Mouse (Mus musculus): ENCODE measurements around the gene Stil. TPM values are rescaled to one million over a fixed set of nuclear protein-coding genes. Genes with fewer than 3 reads are reported as not detected.
A peak's percentile ranks its signal among the peaks of the same experiment; 100 is the strongest.

The Stil gene
- polyA plus RNA-seq, 1 experiment: 8.1 TPM

DNA sequence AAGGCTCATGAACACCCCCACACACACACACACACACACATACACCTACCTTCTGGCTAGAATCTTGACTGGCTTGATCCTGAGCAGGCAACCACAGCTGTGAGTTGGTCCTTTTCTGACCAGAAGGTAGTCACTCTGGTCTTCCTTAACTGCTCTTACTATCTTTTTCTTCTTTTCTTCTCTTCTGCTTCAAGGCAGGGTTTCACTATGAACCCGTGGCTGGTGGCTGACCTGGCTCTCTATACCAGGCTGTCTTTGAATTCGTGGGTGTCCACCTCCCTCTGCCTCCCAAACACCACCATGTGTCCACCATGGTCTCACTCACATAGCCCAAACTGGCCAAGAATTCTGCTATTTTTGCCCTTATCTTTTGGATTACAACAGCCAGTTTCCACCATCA lies 55.1 kb downstream of the Stil start:
- WGBS: 76% methylated on average over 2 of the region's 2 CpGs
- H3K4me1 ChIP-seq (replicated peaks; ENCODE audit: control insufficient read depth, insufficient read depth, low read length): 0 out of 2 replicates have a peak, but pooled peaks cover 7% of the 10 kb centered on the region
- no peak for DNase-seq
- no peak overlapping the region for H3K27ac ChIP-seq (ENCODE audit: control insufficient read depth, insufficient read depth, low read length)
- no peak overlapping the region for H3K4me3 ChIP-seq (ENCODE audit: control insufficient read depth, insufficient read depth, low read length)
- TF ChIP-seq CTCF (IDR thresholded peaks at IDR 0.05; ENCODE audit: borderline replicate concordance, control insufficient read depth, extremely low read depth, insufficient read depth, low read length, poor library complexity): no peak
- H3K36me3 ChIP-seq (ENCODE audit: control insufficient read depth, insufficient read depth, low read length): no peaks in the 10 kb centered on the region
- peaks cover 47% of the 10 kb centered on the region for H3K27me3 ChIP-seq (ENCODE audit: control insufficient read depth, insufficient read depth, low read length)

DNA sequence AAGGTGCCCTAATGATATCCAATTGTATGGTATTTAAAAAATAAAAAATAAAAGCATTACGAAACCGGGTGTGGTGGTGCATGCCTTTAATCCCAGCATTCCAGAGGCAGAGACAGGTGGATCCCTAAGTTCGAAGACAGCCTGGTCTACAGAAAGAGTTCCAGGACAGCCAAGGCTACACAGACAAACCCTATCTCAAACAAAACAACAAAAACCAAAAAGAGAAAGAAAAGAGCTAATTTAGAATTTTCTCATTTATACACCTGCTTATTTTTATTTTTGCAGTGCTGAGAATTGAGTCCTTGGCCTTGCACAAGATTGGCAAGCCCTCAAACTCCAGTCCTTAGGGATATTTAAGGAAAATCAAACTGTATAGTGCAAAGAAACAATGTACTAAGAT lies 55.7 kb downstream of the Stil start:
- no peak for TF ChIP-seq CTCF (IDR thresholded peaks at IDR 0.05; ENCODE audit: borderline replicate concordance, control insufficient read depth, extremely low read depth, insufficient read depth, low read length, poor library complexity)
- TF ChIP-seq POLR2A (IDR thresholded peaks at IDR 0.05; ENCODE audit: control insufficient read depth, extremely low read depth, insufficient read depth, low read length, poor library complexity): no peak
- 80% methylated on average over 3 of the region's 3 CpGs for WGBS
- DNase-seq: no peak
- Histone ChIP-seq H3K27me3 (ENCODE audit: control insufficient read depth, insufficient read depth, low read length) (peaks cover 53% of the 10 kb centered on the region), H3K27ac (ENCODE audit: control insufficient read depth, insufficient read depth, low read length) (no peak overlapping the region), H3K36me3 (ENCODE audit: control insufficient read depth, insufficient read depth, low read length) (no peaks in the 10 kb centered on the region), H3K4me3 (ENCODE audit: control insufficient read depth, insufficient read depth, low read length) (no peak overlapping the region), H3K4me1 (replicated peaks; ENCODE audit: control insufficient read depth, insufficient read depth, low read length) (0 out of 2 replicates have a peak, but pooled peaks cover 7% of the 10 kb centered on the region)

DNA sequence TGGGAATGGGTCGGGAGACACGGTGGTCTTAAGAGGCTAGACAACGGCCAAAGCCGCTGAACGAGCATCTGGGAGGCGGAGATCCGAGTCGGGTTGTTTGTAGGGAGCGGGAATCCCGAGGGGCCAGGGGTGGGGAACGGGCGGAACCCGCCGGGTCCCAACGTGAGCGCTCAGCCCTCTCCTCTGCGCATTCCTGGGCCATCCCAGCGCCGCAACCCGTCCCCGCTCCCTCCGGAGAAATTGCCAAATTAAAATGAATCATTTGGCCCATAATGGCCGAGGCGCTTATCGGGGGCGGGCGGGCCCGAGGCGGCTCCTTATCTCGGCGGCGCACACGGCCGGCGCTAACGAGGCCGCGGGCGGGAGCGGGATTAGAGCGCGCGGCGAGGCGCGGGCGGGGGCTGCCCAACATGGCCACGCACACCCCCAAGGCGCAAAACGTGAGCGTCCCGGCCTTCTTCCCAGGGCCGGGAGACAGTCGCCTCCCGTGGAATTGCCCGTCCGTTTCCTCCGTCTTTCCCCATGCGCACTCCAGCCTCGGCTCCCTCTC lies 56.5 kb downstream of the Stil start, which contains the start of gene Tal1:
Tal1 (plus strand) TSS at position 56 of the 550 bp plus-strand sequence.
- Histone ChIP-seq H3K4me3 (ENCODE audit: control insufficient read depth, insufficient read depth, low read length) (peak within 1 kb of the TSS; percentile 1), H3K4me1 (replicated peaks; ENCODE audit: control insufficient read depth, insufficient read depth, low read length) (0 out of 2 replicates have a peak, but pooled peaks cover 7% of the 10 kb centered on the region), H3K27me3 (ENCODE audit: control insufficient read depth, insufficient read depth, low read length) (peaks cover 54% of the 10 kb centered on the region), H3K36me3 (ENCODE audit: control insufficient read depth, insufficient read depth, low read length) (no peaks in the 10 kb centered on the region), H3K27ac (ENCODE audit: control insufficient read depth, insufficient read depth, low read length) (no peak within 1 kb of the TSS)
- TF ChIP-seq CTCF (IDR thresholded peaks at IDR 0.05; ENCODE audit: borderline replicate concordance, control insufficient read depth, extremely low read depth, insufficient read depth, low read length, poor library complexity) (no peak), POLR2A (IDR thresholded peaks at IDR 0.05; ENCODE audit: control insufficient read depth, extremely low read depth, insufficient read depth, low read length, poor library complexity) (no peak)
- DNase-seq: no peak
- WGBS: 3% methylated on average over 60 of the region's 60 CpGs

DNA sequence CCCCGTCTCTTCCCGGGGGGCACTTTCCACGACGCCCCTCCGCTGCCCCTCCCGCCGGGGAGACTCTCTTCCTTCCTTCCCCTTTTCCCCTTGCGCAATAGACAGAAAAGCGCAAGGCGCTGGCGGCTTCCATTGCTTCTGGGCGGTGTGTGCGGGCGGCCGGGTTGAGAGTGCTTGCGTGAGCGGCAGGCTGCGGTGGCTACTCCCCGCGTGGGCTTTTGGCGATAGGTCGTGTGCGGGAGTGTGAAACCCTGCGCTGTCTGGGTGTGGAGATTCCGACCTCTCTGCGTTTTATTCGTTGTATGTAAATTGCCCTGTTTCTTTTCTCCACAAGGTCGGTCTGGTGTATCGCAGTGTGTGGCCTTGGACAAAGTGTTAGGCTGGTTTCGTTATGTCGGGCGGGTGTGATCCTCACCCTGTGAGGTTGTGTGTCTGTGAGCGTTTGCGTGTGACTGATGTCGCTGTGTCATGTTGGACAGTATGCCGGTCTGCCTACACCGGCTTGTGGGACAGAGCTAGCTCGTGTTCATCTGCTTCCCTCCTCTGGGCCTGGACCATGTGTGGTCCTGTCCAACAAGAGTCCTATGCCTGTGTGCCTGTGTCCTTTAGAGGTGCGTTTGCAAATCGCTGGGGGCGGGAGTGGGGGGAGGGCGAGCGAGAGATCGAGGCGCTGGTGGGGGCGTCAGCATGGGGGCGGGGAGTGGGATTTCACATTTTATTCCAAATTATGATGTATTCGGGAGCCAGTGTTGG lies 57.1 kb downstream of the Stil start:
- DNase-seq: no peak
- TF ChIP-seq POLR2A (IDR thresholded peaks at IDR 0.05; ENCODE audit: control insufficient read depth, extremely low read depth, insufficient read depth, low read length, poor library complexity): no peak
- 0 out of 2 replicates have a peak, but pooled peaks have one; percentile 11 for TF ChIP-seq CTCF (IDR thresholded peaks at IDR 0.05; ENCODE audit: borderline replicate concordance, control insufficient read depth, extremely low read depth, insufficient read depth, low read length, poor library complexity)
- Histone ChIP-seq H3K4me3 (ENCODE audit: control insufficient read depth, insufficient read depth, low read length) (peak overlapping the region; percentile 1), H3K36me3 (ENCODE audit: control insufficient read depth, insufficient read depth, low read length) (no peaks in the 10 kb centered on the region), H3K27ac (ENCODE audit: control insufficient read depth, insufficient read depth, low read length) (no peak overlapping the region), H3K4me1 (replicated peaks; ENCODE audit: control insufficient read depth, insufficient read depth, low read length) (0 out of 2 replicates have a peak, but pooled peaks cover 7% of the 10 kb centered on the region), H3K27me3 (ENCODE audit: control insufficient read depth, insufficient read depth, low read length) (peaks cover 52% of the 10 kb centered on the region)
- under 1% methylated on average over 48 of the region's 48 CpGs for whole genome bisulfite sequencing

- WGBS: 4% methylated on average over 33 of the region's 33 CpGs
- DNase-seq: no peak
These were observed 57.8 kb downstream of the Stil start for GRCm38 (mm10) chr4:115057674-115058316.

DNA sequence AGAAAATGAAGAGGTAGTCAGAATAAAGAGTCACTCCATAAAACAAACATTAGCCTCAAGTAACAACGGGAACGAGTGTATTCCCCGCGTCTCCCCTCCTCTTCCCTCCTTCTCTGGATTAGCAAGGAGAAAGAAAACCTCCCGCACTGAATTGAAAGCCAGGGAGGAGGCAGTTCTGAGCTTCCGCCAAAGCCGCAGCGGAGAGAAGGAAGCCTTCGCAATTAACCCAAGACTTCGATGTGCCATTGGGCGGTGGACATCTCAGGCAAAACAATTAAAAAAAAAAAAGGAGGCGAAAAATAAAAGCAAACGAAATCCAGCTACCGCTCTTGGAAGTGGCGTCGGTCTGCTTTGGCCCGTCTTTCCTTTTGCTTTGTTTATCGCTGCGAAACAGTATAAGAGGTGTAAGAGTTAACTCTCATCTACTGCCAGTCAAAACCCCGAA lies 58.4 kb downstream of the Stil start:
- H3K4me1 ChIP-seq (replicated peaks; ENCODE audit: control insufficient read depth, insufficient read depth, low read length): peaks cover 12% of the 10 kb centered on the region; the same call in 1 of the 2 replicates
- H3K27ac ChIP-seq (ENCODE audit: control insufficient read depth, insufficient read depth, low read length): no peak overlapping the region
- DNase-seq: no peak
- no peak for TF ChIP-seq CTCF (IDR thresholded peaks at IDR 0.05; ENCODE audit: borderline replicate concordance, control insufficient read depth, extremely low read depth, insufficient read depth, low read length, poor library complexity)
- no peak for TF ChIP-seq POLR2A (IDR thresholded peaks at IDR 0.05; ENCODE audit: control insufficient read depth, extremely low read depth, insufficient read depth, low read length, poor library complexity)
- peaks cover 47% of the 10 kb centered on the region for H3K27me3 ChIP-seq (ENCODE audit: control insufficient read depth, insufficient read depth, low read length)
- no peaks in the 10 kb centered on the region for H3K36me3 ChIP-seq (ENCODE audit: control insufficient read depth, insufficient read depth, low read length)
- no peak overlapping the region for H3K4me3 ChIP-seq (ENCODE audit: control insufficient read depth, insufficient read depth, low read length)
- WGBS: 4% methylated on average over 20 of the region's 20 CpGs

More at GRCm38 (mm10) chr4:115057674-115058316, 57.8 kb downstream of the Stil start:
- TF ChIP-seq POLR2A (IDR thresholded peaks at IDR 0.05; ENCODE audit: control insufficient read depth, extremely low read depth, insufficient read depth, low read length, poor library complexity) (no peak), CTCF (IDR thresholded peaks at IDR 0.05; ENCODE audit: borderline replicate concordance, control insufficient read depth, extremely low read depth, insufficient read depth, low read length, poor library complexity) (no peak)
- Histone ChIP-seq H3K4me3 (ENCODE audit: control insufficient read depth, insufficient read depth, low read length) (no peak overlapping the region), H3K4me1 (replicated peaks; ENCODE audit: control insufficient read depth, insufficient read depth, low read length) (0 out of 2 replicates have a peak, but pooled peaks cover 8% of the 10 kb centered on the region), H3K27ac (ENCODE audit: control insufficient read depth, insufficient read depth, low read length) (no peak overlapping the region), H3K27me3 (ENCODE audit: control insufficient read depth, insufficient read depth, low read length) (peaks cover 46% of the 10 kb centered on the region), H3K36me3 (ENCODE audit: control insufficient read depth, insufficient read depth, low read length) (no peaks in the 10 kb centered on the region)

Data from thymus, adult 2 months (tissue).